Mouse (Mus musculus) heart, embryonic 11.5 days (tissue): Measurements from ENCODE around the gene Emp2. TPM values are rescaled to one million over a fixed set of nuclear protein-coding genes. Genes with fewer than 3 reads are reported as not detected.
"Not testable (repeated sequence)": the region's sequence is repeated elsewhere in the genome, so short reads cannot be mapped to it uniquely, and the experiment has no call there.

Experiments
- ATAC-seq: fragments of 200-750 bp; cut with Nextera tagmentation; replicated peaks from 2 replicates; pipeline ENCODE4 v1.8.0; 2017; ENCODE audit warnings: moderate library complexity; ENCODE audit not compliant: insufficient number of reproducible peaks, low FRiP score, low TSS enrichment
- H3K27ac ChIP-seq: fragments of 300-500 bp; sonication (generic); 2 replicates; pipeline ENCODE4 v1.5.1; 2014; ENCODE audit warnings: mild to moderate bottlenecking, low read depth, low read length
- H3K27me3 ChIP-seq: fragments of 300-500 bp; sonication (generic); 2 replicates; pipeline ENCODE4 v1.6.1; 2014; ENCODE audit warnings: mild to moderate bottlenecking, low read length, mixed read lengths; ENCODE audit not compliant: control insufficient read depth, insufficient read depth
- H3K36me3 ChIP-seq: fragments of 300-500 bp; sonication (generic); 2 replicates; pipeline ENCODE4 v1.6.1; 2014; ENCODE audit warnings: mild to moderate bottlenecking, low read length, moderate library complexity, mixed read lengths; ENCODE audit not compliant: control insufficient read depth, insufficient read depth
- H3K4me1 ChIP-seq: fragments of 300-500 bp; sonication (generic); 2 replicates; pipeline ENCODE4 v1.6.1; 2014; ENCODE audit warnings: low read length; ENCODE audit not compliant: control insufficient read depth, insufficient read depth
- H3K4me2 ChIP-seq: fragments of 300-500 bp; sonication (generic); 2 replicates; pipeline ENCODE4 v1.6.1; 2014; ENCODE audit warnings: mild to moderate bottlenecking, moderate library complexity
- H3K4me3 ChIP-seq: fragments of 300-500 bp; sonication (generic); 2 replicates; pipeline ENCODE4 v1.5.1; 2014; ENCODE audit warnings: low read depth, low read length
- H3K9ac ChIP-seq: fragments of 300-500 bp; sonication (generic); 2 replicates; pipeline ENCODE4 v1.6.1; 2014; ENCODE audit warnings: mild to moderate bottlenecking, low read depth, low read length, moderate library complexity
- H3K9me3 ChIP-seq: fragments of 300-500 bp; sonication (generic); replicated peaks from 2 replicates; pipeline ENCODE4 v1.6.1; 2016; ENCODE audit warnings: low read length; ENCODE audit not compliant: control insufficient read depth
- WGBS: fragments of 180-500 bp; shearing (Covaris S2); extraction: QIAGEN DNeasy Blood & Tissue Kit; methylation state at CpG from one replicate; pipeline ENCODE4 v1.1.7; 2014; ENCODE audit not compliant: insufficient replicate concordance; 5-methylcytosine and 5-hydroxymethylcytosine counted together
- polyA plus RNA-seq: library from polyadenylated mRNA; unstranded; fragments of >200 nt; fragmentation: Nextera tagmentation; extraction: Ambion mirVana; gene quantifications from 2 replicates; pipeline ENCODE4 v1.2.1, GENCODE M21; 2014

The Emp2 gene
- polyA plus RNA-seq, 1 experiment from 2014 or later: 21.9 TPM

GRCm38 (mm10) chr16:10286513-10287268 is 27.1 kb downstream of the Emp2 start:
- Histone ChIP-seq H3K4me3 (no peak overlapping the region), H3K4me1 (no peaks in the 10 kb centered on the region), H3K36me3 (no peaks in the 10 kb centered on the region), H3K27ac (no peak overlapping the region), H3K9me3 (no peaks in the 10 kb centered on the region), H3K9ac (no peak overlapping the region), H3K4me2 (no peak overlapping the region), H3K27me3 (no peaks in the 10 kb centered on the region)
- 68% methylated on average over 9 of the region's 9 CpGs for WGBS
- ATAC-seq: no peak

GRCm38 (mm10) chr16:10281890-10282289 is 31.9 kb downstream of the Emp2 start:
- H3K9me3 ChIP-seq: no peaks in the 10 kb centered on the region
- H3K27ac ChIP-seq: no peak overlapping the region
- no peak for ATAC-seq
- H3K4me1 ChIP-seq: no peaks in the 10 kb centered on the region
- no peak overlapping the region for H3K4me3 ChIP-seq
- 65% methylated on average over 3 of the region's 3 CpGs for WGBS
- H3K27me3 ChIP-seq: no peaks in the 10 kb centered on the region
- no peaks in the 10 kb centered on the region for H3K36me3 ChIP-seq
- no peak overlapping the region for H3K9ac ChIP-seq
- H3K4me2 ChIP-seq: no peak overlapping the region

GRCm38 (mm10) chr16:10280286-10280951 is 33.3 kb downstream of the Emp2 start:
- 45% methylated on average over 12 of the region's 12 CpGs for WGBS
- no peak overlapping the region for H3K4me3 ChIP-seq
- no peaks in the 10 kb centered on the region for H3K36me3 ChIP-seq
- no peaks in the 10 kb centered on the region for H3K9me3 ChIP-seq
- no peaks in the 10 kb centered on the region for H3K4me1 ChIP-seq
- H3K27me3 ChIP-seq: no peaks in the 10 kb centered on the region
- no peak overlapping the region for H3K4me2 ChIP-seq
- H3K9ac ChIP-seq: no peak overlapping the region
- no peak overlapping the region for H3K27ac ChIP-seq
- no peak for ATAC-seq

GRCm38 (mm10) chr16:10276778-10277177 is 37.0 kb downstream of the Emp2 start:
- not testable (repeated sequence) for H3K4me2 ChIP-seq, H3K4me1 ChIP-seq, H3K36me3 ChIP-seq, H3K9me3 ChIP-seq, ATAC-seq, H3K9ac ChIP-seq, H3K4me3 ChIP-seq, H3K27me3 ChIP-seq, H3K27ac ChIP-seq
- WGBS: 77% methylated on average over 5 of the region's 5 CpGs

- Histone ChIP-seq H3K36me3 (no peaks in the 10 kb centered on the region), H3K9me3 (0 out of 2 replicates have a peak, but pooled peaks cover 5% of the 10 kb centered on the region), H3K27ac (no peak overlapping the region), H3K4me2 (no peak overlapping the region), H3K4me3 (no peak overlapping the region), H3K27me3 (no peaks in the 10 kb centered on the region), H3K4me1 (no peaks in the 10 kb centered on the region), H3K9ac (no peak overlapping the region)
- no peak for ATAC-seq
- 60% methylated on average over 4 of the region's 4 CpGs for whole genome bisulfite sequencing
Measured at GRCm38 (mm10) chr16:10274465-10274864, 39.3 kb downstream of the Emp2 start.

- 0 out of 2 replicates have a peak, but pooled peaks cover 5% of the 10 kb centered on the region for H3K9me3 ChIP-seq
- no peak overlapping the region for H3K9ac ChIP-seq
Measured at GRCm38 (mm10) chr16:10272256-10272655, 41.5 kb downstream of the Emp2 start.

GRCm38 (mm10) chr16:10253993-10254392 is 59.8 kb downstream of the Emp2 start:
- H3K9me3 ChIP-seq: no peaks in the 10 kb centered on the region
- no peak overlapping the region for H3K9ac ChIP-seq
- H3K27me3 ChIP-seq: no peaks in the 10 kb centered on the region
- no peak overlapping the region for H3K4me2 ChIP-seq
- ATAC-seq: no peak
- H3K27ac ChIP-seq: no peak overlapping the region
- no peaks in the 10 kb centered on the region for H3K36me3 ChIP-seq
- H3K4me1 ChIP-seq: no peaks in the 10 kb centered on the region
- no peak overlapping the region for H3K4me3 ChIP-seq
- WGBS: 62% methylated on average over 1 of the region's 1 CpGs

More at GRCm38 (mm10) chr16:10272256-10272655, 41.5 kb downstream of the Emp2 start:
- 29% methylated on average over 3 of the region's 3 CpGs for WGBS
- H3K27me3 ChIP-seq: no peaks in the 10 kb centered on the region
- H3K27ac ChIP-seq: no peak overlapping the region
- H3K4me2 ChIP-seq: no peak overlapping the region
- H3K36me3 ChIP-seq: no peaks in the 10 kb centered on the region
- no peak for ATAC-seq
- H3K4me3 ChIP-seq: no peak overlapping the region
- H3K4me1 ChIP-seq: no peaks in the 10 kb centered on the region

GRCm38 (mm10) chr16:10236601-10237000 is 77.2 kb downstream of the Emp2 start:
- Histone ChIP-seq H3K4me1 (no peaks in the 10 kb centered on the region), H3K4me3 (no peak overlapping the region), H3K27me3 (no peaks in the 10 kb centered on the region), H3K36me3 (no peaks in the 10 kb centered on the region), H3K27ac (no peak overlapping the region), H3K9ac (no peak overlapping the region), H3K9me3 (no peaks in the 10 kb centered on the region), H3K4me2 (no peak overlapping the region)
- ATAC-seq: no peak
